Mouse (Mus musculus) bone marrow, adult 2 months (tissue): ENCODE results near the gene Sgms1. TPM values are rescaled to one million over a fixed set of nuclear protein-coding genes. Genes with fewer than 3 reads are reported as not detected.
A peak's percentile ranks its signal among the peaks of the same experiment; 100 is the strongest.

Experiments used
- H3K27ac ChIP-seq: fragments of 200-500 bp; 2 replicates; pipeline ENCODE4 v1.5.1; 2012; ENCODE audit warnings: low read depth, mild to moderate bottlenecking, control low read depth, inconsistent platforms, low read length; ENCODE audit not compliant: control insufficient read depth, poor library complexity, insufficient read depth
- H3K4me1 ChIP-seq: fragments of 200-500 bp; 2 replicates; pipeline ENCODE4 v1.6.1; 2011; ENCODE audit warnings: low read length; ENCODE audit not compliant: control insufficient read depth, insufficient read depth
- H3K4me3 ChIP-seq: fragments of 200-500 bp; replicated peaks from 2 replicates; pipeline ENCODE3; 2011; ENCODE audit warnings: mild to moderate bottlenecking, low read depth, low read length, control low read depth; ENCODE audit not compliant: control insufficient read depth
- CTCF ChIP-seq: fragments of 200-500 bp; IDR thresholded peaks from 2 replicates; pipeline ENCODE4 v1.5.1; 2011; ENCODE audit warnings: low read length, control low read depth; ENCODE audit not compliant: control insufficient read depth, insufficient read depth
- POLR2A ChIP-seq: fragments of 200-500 bp; IDR thresholded peaks from 2 replicates; pipeline ENCODE4 v1.6.1; 2011; ENCODE audit warnings: low read depth, mild to moderate bottlenecking, control low read depth, low read length, borderline replicate concordance; ENCODE audit not compliant: control insufficient read depth
- WGBS: fragments of 180-500 bp; shearing (Covaris S2); methylation state at CpG from one replicate; pipeline ENCODE4 v1.1.7; 2018; 5-methylcytosine and 5-hydroxymethylcytosine counted together
- polyA plus RNA-seq: library from polyadenylated mRNA; stranded (reverse); fragments of >200 nt; gene quantifications from 2 replicates; pipeline ENCODE4 v1.2.4, GENCODE M21; 2011; ENCODE audit warnings: low replicate concordance; ENCODE audit not compliant: missing spikeins, insufficient read depth, insufficient read length

Sgms1 gene
- polyA plus RNA-seq, 1 experiment: 19.7 TPM

GRCm38 (mm10) chr19:32172511-32172981 is 217.0 kb downstream of the Sgms1 start:
- H3K27ac ChIP-seq: 0 out of 2 replicates have a peak overlapping the region, but pooled peaks have one; percentile 1
- no peak overlapping the region for H3K4me3 ChIP-seq
- TF ChIP-seq POLR2A (no peak), CTCF (no peak)
- peaks cover 10% of the 10 kb centered on the region for H3K4me1 ChIP-seq
- WGBS: 7% methylated on average over 5 of the region's 5 CpGs

DNA sequence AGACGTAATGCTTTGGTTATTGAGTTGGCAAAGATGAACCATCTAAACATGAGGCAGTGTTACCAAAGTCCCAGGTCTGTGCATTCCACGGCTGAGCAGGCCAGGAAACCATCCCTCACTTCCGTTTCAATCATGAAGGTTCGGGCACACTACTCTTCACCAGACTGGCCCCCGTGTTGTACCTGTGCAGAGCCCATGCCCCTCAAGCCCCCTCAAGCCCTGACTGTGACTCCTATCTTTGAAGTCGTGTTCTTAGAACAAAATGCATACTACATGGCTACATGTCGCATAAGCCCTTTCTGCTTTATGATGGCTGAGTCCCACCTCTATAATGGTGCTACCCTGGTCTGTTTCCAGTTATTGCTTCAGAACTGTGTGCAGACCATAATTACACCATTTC is 217.5 kb downstream of the Sgms1 start:
- WGBS: 71% methylated on average over 7 of the region's 7 CpGs
- Histone ChIP-seq H3K4me1 (peaks cover 10% of the 10 kb centered on the region), H3K4me3 (no peak overlapping the region), H3K27ac (peak overlapping the region; percentile 16; the same call in 1 of the 2 replicates)
- TF ChIP-seq POLR2A (no peak), CTCF (no peak)

- Histone ChIP-seq H3K27ac (no peak overlapping the region), H3K4me3 (no peak overlapping the region), H3K4me1 (peaks cover 8% of the 10 kb centered on the region)
- TF ChIP-seq POLR2A: no peak
- TF ChIP-seq CTCF: peak; percentile 74
- WGBS: 49% methylated on average over 8 of the region's 9 CpGs
Measured at GRCm38 (mm10) chr19:32169634-32170540, 219.6 kb downstream of the Sgms1 start.

DNA sequence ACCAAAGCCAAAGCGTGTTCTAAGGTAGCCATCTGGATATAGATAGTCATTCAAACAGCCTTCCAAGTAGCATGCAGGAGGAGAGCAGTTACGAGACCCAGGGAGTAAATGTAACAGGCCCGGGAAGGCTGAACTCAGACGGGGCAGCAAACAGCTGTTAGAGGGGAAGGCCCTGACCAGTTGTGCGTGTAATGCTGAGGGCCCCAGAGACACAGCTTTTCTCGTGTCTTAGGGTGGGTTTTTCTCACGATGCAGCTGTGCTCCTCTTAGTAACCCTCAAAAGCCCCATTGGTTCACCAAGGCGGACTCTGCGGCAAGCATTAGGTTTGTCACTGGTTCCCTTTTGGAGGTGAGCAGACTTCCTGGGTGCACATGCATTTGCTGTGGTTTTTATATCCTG is 221.5 kb downstream of the Sgms1 start:
- WGBS: 38% methylated on average over 9 of the region's 9 CpGs

GRCm38 (mm10) chr19:32166823-32167605 is 222.5 kb downstream of the Sgms1 start:
- Histone ChIP-seq H3K27ac (no peak overlapping the region), H3K4me3 (no peak overlapping the region), H3K4me1 (peaks cover 6% of the 10 kb centered on the region)
- no peak for TF ChIP-seq CTCF
- no peak for TF ChIP-seq POLR2A
- WGBS: 74% methylated on average over 13 of the region's 13 CpGs

More for the DNA sequence above, 221.5 kb downstream of the Sgms1 start:
- Histone ChIP-seq H3K4me3 (no peak overlapping the region), H3K27ac (no peak overlapping the region; the same call in 1 of the 2 replicates), H3K4me1 (peaks cover 8% of the 10 kb centered on the region)
- TF ChIP-seq POLR2A (no peak), CTCF (no peak)

DNA sequence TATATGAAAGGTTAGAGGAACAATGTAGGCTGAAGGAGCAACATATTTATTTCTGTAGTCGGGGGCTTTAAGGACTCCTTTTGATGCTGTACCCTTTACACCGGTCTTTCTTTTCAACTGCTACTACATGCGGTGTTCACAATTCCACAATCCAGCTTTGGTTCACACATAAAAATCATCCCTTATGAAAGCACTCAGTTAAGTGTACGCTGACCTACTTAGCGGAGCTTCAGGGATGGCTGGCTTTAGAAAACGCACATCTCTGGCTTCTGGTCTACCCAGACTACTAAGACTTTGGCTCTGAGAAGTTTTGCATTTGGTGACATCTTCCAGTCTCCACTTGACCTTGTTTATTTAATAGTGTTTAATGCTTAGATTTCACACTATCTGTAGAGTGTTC is 223.8 kb downstream of the Sgms1 start:
- peaks cover 4% of the 10 kb centered on the region for H3K4me1 ChIP-seq
- TF ChIP-seq POLR2A: no peak
- TF ChIP-seq CTCF: no peak
- WGBS: 93% methylated on average over 6 of the region's 6 CpGs

GRCm38 (mm10) chr19:32164128-32164527 is 225.4 kb downstream of the Sgms1 start:
- 93% methylated on average over 4 of the region's 4 CpGs for WGBS
- TF ChIP-seq POLR2A (no peak), CTCF (no peak)
- peaks cover 2% of the 10 kb centered on the region for H3K4me1 ChIP-seq
- H3K4me3 ChIP-seq: no peak overlapping the region
- no peak overlapping the region for H3K27ac ChIP-seq

More for the DNA sequence above, 223.8 kb downstream of the Sgms1 start:
- no peak overlapping the region for H3K4me3 ChIP-seq
- H3K27ac ChIP-seq: no peak overlapping the region

GRCm38 (mm10) chr19:32159944-32160343 is 229.6 kb downstream of the Sgms1 start:
- no peak for TF ChIP-seq POLR2A
- TF ChIP-seq CTCF: no peak
- Histone ChIP-seq H3K4me3 (no peak overlapping the region), H3K4me1 (no peaks in the 10 kb centered on the region; the same call in 1 of the 2 replicates), H3K27ac (no peak overlapping the region)
- 60% methylated on average over 7 of the region's 7 CpGs for WGBS
